Mouse (Mus musculus) spleen, adult 2 months (tissue): ENCODE data around the gene Mmp21.

Source experiments
- CTCF ChIP-seq: fragments of 200-500 bp; IDR thresholded peaks from 2 replicates; pipeline ENCODE4 v1.5.1; 2011; ENCODE audit warnings: mild to moderate bottlenecking, inconsistent platforms; ENCODE audit not compliant: insufficient read depth, insufficient read length, insufficient replicate concordance; ENCODE audit errors: extremely low read depth
- POLR2A ChIP-seq: fragments of 200-500 bp; IDR thresholded peaks from 2 replicates; pipeline ENCODE4 v1.6.1; 2011; ENCODE audit warnings: low read depth, low read length, inconsistent platforms

DNA sequence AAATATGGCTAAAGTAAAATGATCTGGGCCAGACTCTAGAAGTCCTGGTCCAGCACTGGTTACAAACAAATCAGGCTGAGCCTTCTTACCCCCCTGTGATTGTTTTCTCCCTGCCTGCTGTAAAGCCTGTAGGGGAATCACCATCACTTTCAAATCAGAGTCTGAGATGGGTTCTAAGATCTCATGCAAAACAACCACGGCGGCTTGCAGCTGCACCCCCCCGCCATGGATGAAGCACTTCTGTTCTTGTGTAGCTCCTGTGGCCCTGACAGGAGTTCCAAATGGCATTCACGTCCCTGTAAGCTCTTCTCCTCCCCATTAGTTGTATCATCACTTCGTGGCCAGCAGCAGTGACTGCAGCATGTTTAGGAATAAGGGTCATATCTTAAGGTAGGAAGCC is 3.8 kb upstream of the Mmp21 start:
- TF ChIP-seq POLR2A (no peak), CTCF (no peak)
